Mouse (Mus musculus) ovary, adult 18-20 months (tissue): Measurements from ENCODE around the gene Dlgap3.
A peak's percentile ranks its signal among the peaks of the same experiment; 100 is the strongest.

Experiments
- DNase-seq: peaks from one replicate; pipeline ENCODE4 v3.0.0; 2022; ENCODE audit warnings: low spot score, mixed read lengths

Dlgap3 gene

DNA sequence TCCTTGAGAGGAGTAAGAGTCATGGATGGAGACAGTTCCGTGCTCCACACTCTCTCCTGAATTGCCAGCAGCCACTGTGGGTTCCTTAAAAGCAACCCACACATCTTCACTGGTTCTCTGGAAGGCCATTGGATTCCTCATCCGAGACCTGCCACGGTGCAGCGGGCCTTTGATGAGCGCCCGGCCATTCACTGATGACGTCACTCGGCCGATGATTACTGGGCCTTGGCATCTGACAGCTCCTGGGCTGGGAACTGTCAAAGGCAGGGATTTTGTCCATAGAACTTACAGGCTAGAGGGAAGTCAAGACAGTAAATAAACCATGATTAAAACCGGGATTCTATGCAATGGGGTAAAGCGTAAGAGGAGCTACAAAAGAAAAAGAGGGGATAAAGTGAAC is 48.0 kb downstream of the Dlgap3 start:
- no peak for DNase-seq

DNA sequence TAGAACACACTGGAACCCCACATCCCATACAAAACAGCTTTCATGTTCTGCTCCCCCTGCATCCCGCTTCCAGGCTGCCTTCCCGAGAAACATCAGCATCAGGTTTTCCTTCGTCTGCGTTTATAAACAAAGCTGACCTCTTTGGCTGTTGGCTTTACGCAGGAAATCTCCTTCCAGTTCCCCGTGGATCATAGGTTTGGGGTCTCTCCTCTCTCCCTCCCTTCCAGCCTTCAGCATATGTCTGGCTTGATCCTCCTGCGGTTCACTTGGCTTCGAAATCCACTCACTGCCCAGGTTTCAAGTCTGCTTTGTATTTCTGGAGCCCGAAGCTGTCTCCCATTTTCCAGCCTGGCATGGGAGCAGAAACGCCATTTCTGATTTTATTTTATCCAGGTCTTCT is 54.3 kb downstream of the Dlgap3 start:
- no peak for DNase-seq

DNA sequence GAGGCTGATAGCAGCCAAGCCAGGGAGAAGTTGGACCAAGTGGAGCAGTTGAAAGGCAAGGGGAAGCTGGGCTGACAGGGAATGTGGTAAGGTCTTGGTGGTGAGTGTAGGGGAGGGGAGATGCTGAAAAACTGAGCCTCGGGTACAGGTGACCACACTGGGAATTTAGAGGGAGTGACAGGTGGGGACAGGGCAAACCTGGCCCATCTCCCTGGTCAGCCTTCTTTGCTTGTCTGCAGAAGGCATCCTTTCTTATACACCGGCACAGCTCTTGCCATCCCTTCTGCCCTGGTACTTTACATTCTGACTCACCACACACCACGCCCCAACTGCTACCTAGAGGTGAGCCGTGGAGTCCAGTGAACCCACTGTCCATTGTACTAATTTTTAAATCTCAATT is 54.8 kb downstream of the Dlgap3 start:
- no peak for DNase-seq

DNA sequence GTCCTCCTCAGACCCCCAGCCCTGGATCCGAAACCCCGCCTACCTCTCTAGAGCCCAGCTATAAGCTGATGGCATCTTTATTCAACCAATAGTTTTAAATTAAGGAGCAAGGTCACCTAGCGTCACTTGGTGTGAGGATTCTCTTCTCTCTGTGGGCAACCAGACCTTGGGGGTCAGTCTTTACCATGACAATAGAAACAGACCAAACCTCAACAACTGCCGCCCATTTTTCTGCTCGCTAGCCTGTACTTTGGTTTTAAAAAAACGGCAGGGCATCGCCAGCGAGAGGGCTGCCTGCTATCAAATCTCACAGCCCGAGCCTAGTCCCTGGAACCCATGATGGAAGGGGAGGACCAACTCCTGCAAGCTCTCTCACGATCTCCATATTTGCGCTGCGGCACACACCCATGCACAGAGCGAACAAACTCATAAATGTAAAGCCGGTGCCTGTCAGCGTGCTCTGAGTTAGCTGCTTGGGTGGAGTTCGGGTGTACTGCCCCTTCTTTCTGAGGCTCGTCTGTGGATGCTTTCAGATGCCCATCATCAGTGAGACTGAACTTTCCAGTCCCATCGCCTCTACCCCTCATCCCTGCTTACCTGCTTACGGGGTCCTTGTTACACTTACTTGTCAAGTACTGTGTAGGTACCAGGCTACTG is 55.6 kb downstream of the Dlgap3 start:
- no peak for DNase-seq

DNA sequence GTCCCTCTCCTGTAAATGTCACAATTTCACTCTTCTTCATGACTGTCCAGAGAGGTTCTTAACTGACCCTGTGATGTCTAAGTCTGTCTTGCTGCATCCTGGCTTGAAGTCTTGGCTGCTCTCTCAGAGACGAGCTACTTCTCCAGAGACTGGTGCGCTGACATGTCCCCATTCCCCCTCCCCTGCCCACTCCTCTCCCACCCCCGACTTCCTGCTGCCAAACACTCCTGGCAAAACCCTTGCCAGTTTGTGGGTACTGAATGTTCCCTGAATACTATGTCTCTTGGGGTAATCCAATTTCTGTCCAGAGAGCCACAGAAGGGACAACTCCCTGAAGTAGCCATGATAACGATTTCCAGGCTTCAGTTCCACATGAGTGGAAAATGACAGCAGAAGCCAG is 57.1 kb downstream of the Dlgap3 start:
- DNase-seq = no peak

DNA sequence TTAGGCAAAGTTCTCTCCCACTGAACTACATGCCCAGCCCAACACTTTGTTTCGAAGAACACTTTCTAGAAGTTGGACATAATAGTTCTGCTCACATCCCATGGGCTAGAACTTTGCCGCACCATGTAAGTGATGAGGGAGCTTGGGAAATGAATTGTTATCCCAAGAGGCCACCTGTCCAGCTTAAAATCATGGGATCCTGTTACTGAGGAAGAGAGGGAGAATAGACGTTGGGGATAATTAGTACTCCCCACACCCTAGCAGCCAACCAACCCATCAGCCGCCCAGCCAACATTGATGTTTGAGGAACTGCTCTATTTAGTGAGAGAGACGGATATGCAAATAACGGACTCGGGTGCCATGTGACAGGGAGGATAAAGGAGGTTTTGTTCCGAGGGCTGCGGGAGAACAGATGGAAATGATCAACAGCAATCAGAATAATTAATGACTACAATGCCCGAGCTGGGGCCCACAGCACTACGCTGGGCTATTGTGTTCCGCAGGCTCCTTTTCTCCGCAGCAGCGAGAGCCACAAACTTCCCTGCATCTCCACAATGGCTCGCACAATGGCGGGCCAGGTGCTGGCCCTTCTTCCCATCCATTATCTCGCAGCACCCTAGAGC is 58.2 kb downstream of the Dlgap3 start:
- DNase-seq = no peak

DNA sequence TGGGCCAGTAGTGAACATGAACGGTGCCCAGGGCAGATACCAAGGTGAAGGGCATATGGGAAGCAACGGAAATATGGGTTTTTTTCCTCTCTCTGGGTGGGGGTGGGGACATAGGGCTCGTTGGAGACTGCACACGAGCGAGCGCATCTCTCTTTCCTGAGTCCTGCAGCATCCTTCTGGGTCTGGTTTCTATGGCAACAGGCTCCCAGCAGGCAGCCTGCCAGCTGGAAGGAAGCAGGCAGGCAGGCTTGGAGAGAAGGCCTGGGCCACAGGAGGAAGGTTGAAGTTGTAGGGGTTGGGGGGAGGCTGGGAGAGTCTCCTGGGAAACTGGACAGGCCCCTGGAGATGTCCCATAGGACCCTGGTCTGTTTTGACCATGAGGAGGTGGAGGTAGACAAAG is 63.0 kb downstream of the Dlgap3 start:
- no peak for DNase-seq

DNA sequence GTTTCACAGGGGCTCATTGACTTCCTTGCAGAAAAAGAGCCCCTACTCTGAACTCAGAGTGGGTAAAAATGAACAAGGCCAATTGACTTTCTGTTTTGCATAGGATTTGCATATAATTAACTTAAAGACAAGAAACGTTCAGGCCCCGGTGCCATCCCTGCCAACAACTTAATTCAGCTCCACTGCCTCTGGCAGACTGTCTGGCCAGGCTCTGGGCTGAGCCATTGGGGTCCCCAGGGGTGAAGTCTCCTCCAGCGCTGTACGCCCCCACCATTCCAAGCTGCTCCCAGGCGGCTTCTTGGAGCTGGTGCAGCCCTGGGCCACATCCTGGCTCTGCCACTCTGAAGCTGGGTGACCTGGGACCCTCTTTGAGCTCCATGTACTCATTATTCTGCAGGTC is 63.5 kb downstream of the Dlgap3 start:
- no peak for DNase-seq

DNA sequence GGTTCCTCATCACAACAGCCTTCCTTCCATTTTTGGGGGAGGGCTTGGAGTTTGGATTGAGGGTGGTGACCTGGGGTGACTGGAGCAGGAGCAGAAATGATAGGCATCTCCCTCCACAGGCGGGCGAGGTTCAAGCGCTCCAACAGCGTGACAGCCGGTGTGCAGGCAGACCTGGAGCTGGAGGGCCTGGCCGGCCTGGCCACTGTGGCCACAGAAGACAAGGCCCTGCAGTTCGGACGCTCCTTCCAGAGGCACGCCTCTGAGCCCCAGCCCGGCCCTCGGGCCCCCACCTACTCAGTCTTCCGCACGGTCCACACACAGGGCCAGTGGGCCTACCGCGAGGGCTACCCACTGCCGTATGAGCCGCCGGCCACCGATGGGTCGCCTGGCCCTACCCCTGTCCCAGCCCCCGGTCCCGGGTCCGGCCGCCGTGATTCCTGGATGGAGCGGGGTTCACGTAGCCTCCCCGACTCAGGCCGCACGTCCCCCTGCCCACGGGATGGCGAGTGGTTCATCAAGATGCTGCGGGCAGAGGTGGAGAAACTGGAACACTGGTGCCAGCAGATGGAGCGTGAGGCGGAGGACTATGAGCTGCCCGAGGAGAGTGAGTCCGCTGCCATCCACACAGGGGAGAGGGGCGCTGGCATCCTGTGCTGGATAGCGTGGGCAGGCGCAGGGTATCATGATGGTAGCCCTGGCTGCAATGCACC is 64.6 kb downstream of the Dlgap3 start:
- DNase-seq = no peak

DNA sequence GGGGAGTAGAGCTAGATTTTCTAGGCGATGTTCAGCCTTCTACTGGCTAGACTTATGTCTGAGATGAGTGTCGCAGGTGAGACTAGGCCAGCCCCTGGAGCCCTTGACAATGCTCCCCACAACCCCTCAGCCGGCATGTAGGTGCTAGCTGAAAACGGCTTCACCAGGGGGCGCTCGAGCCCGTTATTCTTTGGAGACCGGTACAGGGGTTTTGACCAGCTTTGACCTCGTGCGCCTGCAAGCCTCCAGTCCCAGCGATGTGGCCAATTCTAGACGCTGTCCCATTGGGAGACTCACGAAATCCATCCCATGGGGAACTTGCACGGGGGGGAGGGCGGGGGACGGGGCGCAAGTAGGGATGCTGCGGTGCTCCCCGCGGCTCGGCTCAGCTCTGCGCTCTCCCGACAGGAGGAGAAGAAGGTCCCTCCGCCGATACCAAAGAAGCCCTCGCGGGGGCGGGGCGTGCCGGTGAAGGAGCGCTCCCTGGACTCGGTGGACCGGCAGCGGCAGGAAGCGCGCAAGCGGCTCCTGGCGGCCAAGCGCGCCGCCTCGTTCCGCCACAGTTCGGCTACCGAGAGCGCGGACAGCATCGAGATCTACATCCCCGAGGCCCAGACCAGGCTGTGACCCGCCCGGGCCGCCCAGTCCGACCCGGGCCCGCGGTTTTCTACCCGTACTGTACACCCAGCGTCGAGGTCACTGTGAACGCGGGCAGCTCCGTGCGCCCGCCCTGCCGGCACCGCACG is 66.9 kb downstream of the Dlgap3 start:
- peak; percentile 48 for DNase-seq

DNA sequence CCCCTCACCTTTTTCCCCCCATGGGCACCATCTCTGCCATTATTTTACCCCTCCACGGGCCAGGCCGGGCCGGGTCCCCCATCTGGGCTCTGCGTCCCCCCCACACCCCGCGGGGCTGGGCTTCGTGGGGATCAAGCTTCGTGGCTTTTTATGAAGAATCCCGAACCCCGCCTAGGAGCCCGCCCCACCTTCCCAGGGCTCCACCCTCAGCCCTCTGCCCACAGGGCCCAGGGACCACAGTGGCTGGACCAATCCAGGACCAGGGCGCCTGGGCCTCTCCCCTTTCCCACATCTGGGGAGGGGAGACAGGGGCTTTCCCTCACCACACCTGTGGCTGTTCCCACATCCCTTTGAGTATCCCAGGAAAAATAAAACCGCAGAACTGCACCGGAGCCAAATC is 67.6 kb downstream of the Dlgap3 start:
- no peak for DNase-seq

DNA sequence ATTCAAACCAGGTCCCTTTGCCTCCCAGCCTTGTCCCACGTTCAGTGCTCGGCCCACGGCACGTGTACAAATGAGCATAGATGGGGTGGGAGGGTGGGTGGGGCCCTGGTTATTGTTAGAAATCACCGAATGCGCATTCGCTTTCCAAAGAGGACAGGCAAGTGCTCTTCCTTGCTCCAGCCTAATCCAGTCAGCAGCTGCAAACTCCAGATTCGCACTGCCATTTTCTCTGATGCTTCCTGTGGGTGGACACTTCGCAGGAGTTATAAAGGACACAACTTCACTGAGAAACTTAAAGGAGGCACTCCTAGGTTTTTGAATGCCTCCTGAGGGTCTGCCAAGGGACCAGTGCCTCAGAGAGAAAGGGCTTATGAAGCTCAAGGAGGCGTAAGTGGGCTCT is 68.3 kb downstream of the Dlgap3 start:
- DNase-seq = no peak

DNA sequence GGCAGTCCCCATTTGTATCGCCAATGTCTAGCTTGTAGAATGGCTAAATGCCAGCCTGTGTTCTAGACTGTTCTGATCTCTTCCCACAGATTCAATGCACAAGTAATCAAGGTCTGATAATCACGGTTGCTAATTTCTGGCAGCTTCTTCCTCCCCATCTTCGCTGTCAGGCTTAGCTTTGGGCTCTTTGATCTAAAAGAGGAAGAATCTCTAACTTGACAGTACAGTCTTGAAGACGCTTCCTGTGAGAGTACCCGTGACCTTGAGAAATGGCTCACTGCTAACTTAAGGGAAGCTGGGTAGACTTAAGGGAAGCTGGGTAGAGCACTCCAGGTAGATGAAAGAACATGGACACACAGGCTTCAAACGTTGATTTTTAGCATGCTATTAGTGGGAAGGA is 73.7 kb downstream of the Dlgap3 start:
- DNase-seq = no peak

DNA sequence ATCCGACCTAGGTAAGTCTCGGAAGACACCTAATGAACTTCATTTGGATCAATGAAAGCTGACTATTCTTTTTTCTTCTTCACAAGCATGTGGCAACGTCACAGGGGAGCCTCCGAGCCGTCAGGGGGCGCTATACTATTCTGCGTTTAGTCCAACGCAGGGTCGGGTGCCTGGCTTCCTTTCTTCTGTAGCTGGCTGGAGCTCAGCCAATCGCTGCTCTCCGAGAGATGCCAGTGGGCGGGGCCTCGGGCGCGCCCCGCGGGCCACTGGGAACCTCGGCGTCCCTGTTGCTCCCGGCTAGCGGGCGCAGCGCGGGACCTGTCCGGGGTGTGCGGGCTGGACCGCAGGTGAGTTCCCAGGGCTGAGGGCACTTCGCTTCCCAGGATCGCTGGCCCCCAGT is 74.5 kb downstream of the Dlgap3 start, which contains the start of gene Smim12:
Gene Smim12, plus strand, starts transcription at position 233 of the 400 bp plus-strand sequence.
- peak; percentile 94 for DNase-seq

DNA sequence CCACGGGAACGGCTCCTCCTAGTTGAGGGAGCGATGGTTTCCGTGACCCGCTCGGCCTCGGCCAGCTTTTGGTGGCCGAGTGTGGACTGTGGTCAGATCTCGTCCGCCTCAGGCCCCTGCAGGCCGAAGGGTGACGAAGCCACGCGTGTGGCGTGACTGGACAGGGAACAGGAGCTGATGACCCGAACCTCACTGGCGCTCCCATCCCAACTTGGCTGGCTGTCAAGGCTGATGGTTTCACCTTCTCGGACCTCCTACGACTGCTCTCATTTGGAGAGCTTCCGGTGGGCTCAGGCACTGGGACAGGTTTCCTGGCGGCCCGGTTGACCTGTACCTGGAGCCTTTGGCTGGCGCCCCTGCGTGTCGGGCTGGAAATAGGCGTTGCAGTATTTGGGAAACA is 74.9 kb downstream of the Dlgap3 start:
- DNase-seq = no peak

DNA sequence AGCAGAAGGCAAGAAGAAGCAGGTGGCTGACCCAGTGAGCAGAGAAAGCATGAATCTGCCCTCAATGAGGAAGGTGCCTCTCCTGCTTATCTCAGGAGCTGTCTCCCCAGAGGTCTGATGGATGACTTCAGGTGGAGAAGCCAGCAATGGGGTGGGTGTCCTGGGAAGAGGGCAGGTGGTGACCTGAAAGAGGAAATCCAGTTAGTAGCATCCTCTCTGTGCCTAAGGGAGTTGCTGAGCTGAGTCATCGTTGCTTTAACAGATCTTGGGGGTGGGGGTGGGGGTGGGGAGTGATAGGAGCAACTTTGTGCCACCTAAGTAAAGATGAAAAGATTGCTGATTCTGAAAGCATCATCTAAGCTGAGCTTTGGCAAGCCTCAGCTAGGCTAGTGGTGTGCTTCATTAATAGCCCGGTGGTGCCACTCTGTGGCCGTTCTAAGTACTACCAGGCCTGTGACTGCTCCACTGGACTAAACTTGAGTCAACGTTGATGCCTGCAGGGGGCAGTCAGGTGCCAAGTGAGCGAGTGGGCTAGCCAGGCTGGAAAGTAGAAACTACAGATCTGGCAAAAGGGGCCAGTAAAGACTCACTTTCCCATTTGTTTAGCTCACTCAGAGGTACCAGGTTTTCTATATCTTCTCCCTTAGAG is 80.8 kb downstream of the Dlgap3 start:
- DNase-seq = peak; percentile 70

DNA sequence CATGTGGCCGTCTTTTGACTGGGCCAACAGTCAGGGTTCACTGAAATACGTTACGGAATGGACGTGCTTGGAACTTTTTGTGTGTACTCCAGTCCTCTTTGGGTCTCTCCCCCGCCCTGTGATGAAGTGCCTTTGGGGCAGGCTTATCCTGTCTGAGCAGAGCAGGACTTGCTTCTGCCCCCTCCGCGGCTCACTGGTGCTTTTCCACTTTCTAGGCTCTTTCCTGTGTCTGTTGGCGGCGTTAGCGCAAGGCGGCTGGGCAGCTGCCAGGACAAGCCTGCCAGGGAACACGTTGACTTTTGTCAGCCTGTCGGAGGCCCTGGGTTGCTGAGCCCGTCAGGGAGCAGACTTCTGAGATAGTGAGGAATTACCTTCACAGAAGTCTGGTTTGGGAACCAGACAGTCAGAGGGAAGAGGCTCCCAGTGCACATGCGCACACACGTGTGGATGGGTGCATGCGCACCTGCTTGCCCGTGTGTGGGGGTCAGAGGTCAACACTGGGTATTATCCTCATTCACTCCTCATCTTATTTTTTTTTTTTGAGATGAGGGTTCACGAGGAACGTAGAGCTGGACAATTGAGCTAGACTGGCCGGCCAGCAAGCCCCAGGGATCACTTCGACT is 83.1 kb downstream of the Dlgap3 start:
- DNase-seq = peak; percentile 57

DNA sequence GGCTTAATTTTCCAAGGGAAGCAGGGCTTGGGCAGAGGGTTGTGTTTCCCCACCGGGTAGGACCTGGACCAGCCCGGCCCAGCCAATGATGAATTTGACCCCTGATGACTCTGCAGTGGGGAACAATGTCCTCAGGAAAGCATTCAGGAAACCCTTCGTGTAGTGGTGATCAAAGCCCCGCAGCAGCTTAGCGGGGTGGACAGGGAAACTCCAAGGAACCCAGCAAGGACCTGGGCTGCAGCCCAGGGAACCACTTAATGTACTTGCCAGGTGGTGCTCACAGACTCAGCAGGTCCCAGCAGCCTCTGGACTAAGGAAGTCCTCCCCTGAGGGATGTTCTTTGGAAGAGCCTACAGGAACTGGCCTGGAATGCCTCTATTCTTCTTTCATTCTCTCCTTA is 87.7 kb downstream of the Dlgap3 start:
- no peak for DNase-seq

DNA sequence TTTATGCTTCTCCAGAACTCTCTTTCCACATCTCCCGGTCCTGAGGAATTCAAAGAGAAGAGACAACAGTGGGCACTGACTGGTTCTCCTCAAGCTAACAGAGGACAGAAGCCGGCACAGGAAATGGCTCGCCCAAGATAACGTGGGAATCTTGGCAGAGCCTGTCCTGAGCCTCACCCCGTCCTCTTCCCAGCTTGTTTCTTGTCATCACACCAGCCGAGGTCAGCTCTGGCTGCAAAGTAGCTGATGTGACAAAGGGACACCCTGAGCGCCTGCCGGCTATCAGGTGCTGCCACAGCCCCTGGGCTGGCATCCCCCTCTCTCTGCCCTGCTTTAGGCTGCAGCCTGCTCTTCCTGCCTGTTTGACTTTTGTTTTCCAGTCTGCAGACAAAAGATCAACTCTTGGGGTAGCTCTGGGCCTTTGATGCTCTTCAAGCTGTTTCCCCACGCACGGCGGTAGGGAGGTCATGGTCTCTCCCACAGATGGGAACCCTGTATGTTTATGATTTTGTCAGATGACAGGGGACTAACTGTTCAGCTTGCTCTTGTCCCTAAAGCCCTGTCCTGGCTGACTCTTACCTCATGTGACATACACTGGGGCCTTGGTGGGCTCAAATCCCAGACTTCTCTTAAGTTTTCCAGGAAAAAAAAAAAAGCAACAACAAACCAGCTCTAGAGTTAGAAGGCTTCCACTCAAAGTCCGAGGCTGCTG is 89.3 kb downstream of the Dlgap3 start:
- no peak for DNase-seq

DNA sequence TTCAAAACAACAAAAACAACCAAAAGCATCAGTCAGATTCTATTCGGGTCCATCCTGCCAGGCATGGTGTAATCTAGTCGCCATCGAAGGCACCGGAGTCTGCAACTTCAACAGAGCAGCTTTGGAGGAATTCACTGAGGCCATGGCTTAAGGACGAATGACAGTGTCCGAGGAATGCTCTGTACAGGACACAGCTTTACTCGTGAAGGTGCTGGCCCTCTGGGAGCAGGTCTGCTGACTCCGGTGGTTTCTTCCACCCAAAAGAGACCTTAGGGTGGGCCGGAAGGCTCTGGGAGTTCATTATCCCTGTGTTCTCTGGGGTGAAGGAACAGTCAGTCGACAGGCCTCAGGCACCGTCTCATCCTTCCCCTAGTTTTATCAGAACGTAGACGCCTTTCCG is 92.6 kb downstream of the Dlgap3 start:
- DNase-seq = no peak
